Mouse (Mus musculus) heart, embryonic 13.5 days (tissue): ENCODE results near the gene Mxi1. TPM values are rescaled to one million over a fixed set of nuclear protein-coding genes. Genes with fewer than 3 reads are reported as not detected.

Experiments used
- ATAC-seq: fragments of 200-750 bp; cut with Nextera tagmentation; 2 replicates; pipeline ENCODE4 v1.8.0; 2017; ENCODE audit warnings: moderate TSS enrichment; ENCODE audit not compliant: insufficient number of reproducible peaks, low FRiP score, low TSS enrichment; ENCODE audit errors: extremely low read depth
- H3K27ac ChIP-seq: fragments of 300-500 bp; sonication (generic); replicated peaks from 2 replicates; pipeline ENCODE4 v1.5.1; 2015; ENCODE audit warnings: moderate library complexity, mild to moderate bottlenecking, inconsistent platforms
- H3K27me3 ChIP-seq: fragments of 300-500 bp; sonication (generic); replicated peaks from 2 replicates; pipeline ENCODE4 v1.6.1; 2015; ENCODE audit warnings: mild to moderate bottlenecking, inconsistent platforms
- H3K36me3 ChIP-seq: fragments of 300-500 bp; sonication (generic); 2 replicates; pipeline ENCODE4 v1.6.1; 2015; ENCODE audit warnings: mild to moderate bottlenecking, inconsistent platforms
- H3K4me1 ChIP-seq: fragments of 300-500 bp; sonication (generic); 2 replicates; pipeline ENCODE4 v1.6.1; 2015; ENCODE audit warnings: inconsistent platforms
- H3K4me2 ChIP-seq: fragments of 300-500 bp; sonication (generic); 2 replicates; pipeline ENCODE4 v1.6.1; 2015; ENCODE audit warnings: inconsistent platforms, mild to moderate bottlenecking, moderate library complexity
- H3K4me3 ChIP-seq: fragments of 300-500 bp; sonication (generic); 2 replicates; pipeline ENCODE4 v1.5.1; 2015; ENCODE audit warnings: moderate library complexity, mild to moderate bottlenecking, inconsistent platforms
- H3K9ac ChIP-seq: fragments of 300-500 bp; sonication (generic); 2 replicates; pipeline ENCODE4 v1.6.1; 2015; ENCODE audit warnings: inconsistent platforms, mild to moderate bottlenecking, moderate library complexity
- H3K9me3 ChIP-seq: fragments of 300-500 bp; sonication (generic); 2 replicates; pipeline ENCODE4 v1.6.1; 2016; ENCODE audit warnings: inconsistent platforms
- WGBS: fragments of 180-500 bp; shearing (Covaris S2); methylation state at CpG from one replicate; pipeline ENCODE4 v1.1.7; 2015; ENCODE audit warnings: mixed read lengths; 5-methylcytosine and 5-hydroxymethylcytosine counted together
- polyA plus RNA-seq: library from polyadenylated mRNA; unstranded; fragments of >200 nt; fragmentation: Nextera tagmentation; extraction: Ambion mirVana; gene quantifications from 2 replicates; pipeline ENCODE4 v1.2.1, GENCODE M21; 2015

The Mxi1 gene
- polyA plus RNA-seq, 1 experiment from 2014 or later = 31.8 TPM

- H3K27me3 ChIP-seq = no peaks in the 10 kb centered on the region
- no peak overlapping the region for H3K9ac ChIP-seq
- no peak for ATAC-seq
- 64% methylated on average over 22 of the region's 22 CpGs for WGBS
- H3K27ac ChIP-seq = 0 out of 2 replicates have a peak overlapping the region, but pooled peaks have one; percentile 3
- H3K4me1 ChIP-seq = peaks cover 28% of the 10 kb centered on the region
- no peak overlapping the region; the same call in 1 of the 2 replicates for H3K4me3 ChIP-seq
- H3K36me3 ChIP-seq = peaks cover 7% of the 10 kb centered on the region
- H3K4me2 ChIP-seq = peak overlapping the region; percentile 32; the same call in 1 of the 2 replicates
- no peaks in the 10 kb centered on the region for H3K9me3 ChIP-seq
Measured at GRCm38 (mm10) chr19:53359160-53360033, 49.1 kb downstream of the Mxi1 start.

GRCm38 (mm10) chr19:53360265-53360958, 50.1 kb downstream of the Mxi1 start:
- Histone ChIP-seq H3K36me3 (peaks cover 7% of the 10 kb centered on the region), H3K4me1 (peaks cover 38% of the 10 kb centered on the region), H3K9me3 (no peaks in the 10 kb centered on the region), H3K27ac (0 out of 2 replicates have a peak overlapping the region, but pooled peaks have one; percentile 3), H3K4me3 (no peak overlapping the region), H3K9ac (0 out of 2 replicates have a peak overlapping the region, but pooled peaks have one; percentile 10), H3K4me2 (no peak overlapping the region), H3K27me3 (no peaks in the 10 kb centered on the region)
- 64% methylated on average over 8 of the region's 8 CpGs for whole genome bisulfite sequencing
- ATAC-seq = no peak

- Histone ChIP-seq H3K4me2 (no peak overlapping the region), H3K4me3 (no peak overlapping the region), H3K36me3 (no peaks in the 10 kb centered on the region; the same call in 1 of the 2 replicates), H3K9me3 (no peaks in the 10 kb centered on the region), H3K4me1 (peaks cover 50% of the 10 kb centered on the region), H3K27me3 (no peaks in the 10 kb centered on the region), H3K9ac (no peak overlapping the region), H3K27ac (no peak overlapping the region)
- ATAC-seq = no peak
- 40% methylated on average over 2 of the region's 2 CpGs for WGBS
Measured at GRCm38 (mm10) chr19:53362967-53363366, 52.6 kb downstream of the Mxi1 start.

- H3K27ac ChIP-seq = peak overlapping the region; percentile 77
- peaks cover 58% of the 10 kb centered on the region for H3K4me1 ChIP-seq
- no peak overlapping the region for H3K4me3 ChIP-seq
- 35% methylated on average over 2 of the region's 2 CpGs for WGBS
- no peaks in the 10 kb centered on the region for H3K9me3 ChIP-seq
- H3K27me3 ChIP-seq = no peaks in the 10 kb centered on the region
- H3K9ac ChIP-seq = no peak overlapping the region
- peak overlapping the region; percentile 64 for H3K4me2 ChIP-seq
- ATAC-seq = no peak
- H3K36me3 ChIP-seq = no peaks in the 10 kb centered on the region; the same call in 1 of the 2 replicates
Measured at GRCm38 (mm10) chr19:53364551-53364950, 54.2 kb downstream of the Mxi1 start.

GRCm38 (mm10) chr19:53364963-53365362, 54.6 kb downstream of the Mxi1 start:
- peak overlapping the region; percentile 33 for H3K4me3 ChIP-seq
- 12% methylated on average over 9 of the region's 9 CpGs for WGBS
- H3K4me1 ChIP-seq = peaks cover 56% of the 10 kb centered on the region
- 0 out of 2 replicates have a peak, but pooled peaks have one; percentile 43 for ATAC-seq
- peak overlapping the region; percentile 64 for H3K4me2 ChIP-seq
- H3K9me3 ChIP-seq = no peaks in the 10 kb centered on the region
- peak overlapping the region; percentile 77 for H3K27ac ChIP-seq
- H3K36me3 ChIP-seq = no peaks in the 10 kb centered on the region; the same call in 1 of the 2 replicates
- peak overlapping the region; percentile 45; the same call in 1 of the 2 replicates for H3K9ac ChIP-seq
- H3K27me3 ChIP-seq = no peaks in the 10 kb centered on the region

GRCm38 (mm10) chr19:53366057-53366775, 55.9 kb downstream of the Mxi1 start:
- H3K4me1 ChIP-seq = peaks cover 49% of the 10 kb centered on the region
- H3K9ac ChIP-seq = peak overlapping the region; percentile 54; the same call in 1 of the 2 replicates
- 67% methylated on average over 11 of the region's 11 CpGs for WGBS
- no peak for ATAC-seq
- no peak overlapping the region for H3K4me2 ChIP-seq
- H3K9me3 ChIP-seq = no peaks in the 10 kb centered on the region
- peaks cover 9% of the 10 kb centered on the region for H3K36me3 ChIP-seq
- peak overlapping the region; percentile 39 for H3K27ac ChIP-seq
- no peak overlapping the region for H3K4me3 ChIP-seq
- no peaks in the 10 kb centered on the region for H3K27me3 ChIP-seq

- Histone ChIP-seq H3K4me1 (peaks cover 53% of the 10 kb centered on the region), H3K4me3 (no peak overlapping the region), H3K4me2 (no peak overlapping the region), H3K9ac (no peak overlapping the region), H3K9me3 (no peaks in the 10 kb centered on the region), H3K27ac (no peak overlapping the region), H3K36me3 (peaks cover 16% of the 10 kb centered on the region), H3K27me3 (no peaks in the 10 kb centered on the region)
- no peak for ATAC-seq
- 85% methylated on average over 7 of the region's 7 CpGs for WGBS
Measured at GRCm38 (mm10) chr19:53366881-53367280, 56.6 kb downstream of the Mxi1 start.

- Histone ChIP-seq H3K27me3 (no peaks in the 10 kb centered on the region), H3K36me3 (peaks cover 41% of the 10 kb centered on the region), H3K4me3 (no peak overlapping the region), H3K9me3 (no peaks in the 10 kb centered on the region), H3K9ac (no peak overlapping the region; the same call in 1 of the 2 replicates), H3K4me1 (peaks cover 58% of the 10 kb centered on the region), H3K4me2 (peak overlapping the region; percentile 52), H3K27ac (peak overlapping the region; percentile 15; the same call in 1 of the 2 replicates)
- ATAC-seq = no peak
- 28% methylated on average over 14 of the region's 14 CpGs for WGBS
Measured at GRCm38 (mm10) chr19:53369469-53370043, 59.2 kb downstream of the Mxi1 start.

- no peak overlapping the region for H3K4me2 ChIP-seq
- peaks cover 47% of the 10 kb centered on the region for H3K36me3 ChIP-seq
- H3K4me3 ChIP-seq = no peak overlapping the region
- no peak overlapping the region for H3K27ac ChIP-seq
- H3K27me3 ChIP-seq = no peaks in the 10 kb centered on the region
- H3K4me1 ChIP-seq = peaks cover 51% of the 10 kb centered on the region
- no peak overlapping the region for H3K9ac ChIP-seq
- 73% methylated on average over 15 of the region's 15 CpGs for WGBS
- ATAC-seq = no peak
- no peaks in the 10 kb centered on the region for H3K9me3 ChIP-seq
Measured at GRCm38 (mm10) chr19:53370233-53370632, 59.9 kb downstream of the Mxi1 start.

- H3K27ac ChIP-seq = no peak within 1 kb of the TSS
- no peak within 1 kb of the TSS for H3K4me2 ChIP-seq
- no peaks in the 10 kb centered on the region for H3K27me3 ChIP-seq
- H3K9me3 ChIP-seq = no peaks in the 10 kb centered on the region
- H3K9ac ChIP-seq = no peak within 1 kb of the TSS
- peaks cover 61% of the 10 kb centered on the region for H3K36me3 ChIP-seq
- 73% methylated on average over 13 of the region's 13 CpGs for WGBS
- ATAC-seq = no peak
- no peak within 1 kb of the TSS for H3K4me3 ChIP-seq
- H3K4me1 ChIP-seq = peaks cover 38% of the 10 kb centered on the region
Measured at GRCm38 (mm10) chr19:53371666-53372065, 61.3 kb downstream of the Mxi1 start, which contains the start of gene Gm10197. Gene Gm10197 (minus strand): TSS chr19:53371766.
